Mouse (Mus musculus) small intestine, adult 2 months (tissue): ENCODE measurements at regions not wholly inside any gene's neighbourhood (a gene's known extent, or its start where the extent isn't known, plus 50 kb on each side); places are given as distances from the start of the nearest gene placed in this dataset.

Experiments
- H3K27ac ChIP-seq: fragments of 200-500 bp; 2 replicates; pipeline ENCODE4 v1.5.1; 2012; ENCODE audit warnings: low read depth, low read length, control low read depth, inconsistent platforms; ENCODE audit not compliant: insufficient read depth
- H3K27me3 ChIP-seq: fragments of 200-500 bp; 2 replicates; pipeline ENCODE4 v1.6.1; 2012; ENCODE audit warnings: mild to moderate bottlenecking, moderate library complexity, low read length, inconsistent platforms; ENCODE audit not compliant: control insufficient read depth, insufficient read depth
- H3K36me3 ChIP-seq: fragments of 200-500 bp; 2 replicates; pipeline ENCODE4 v1.6.1; 2012; ENCODE audit warnings: mild to moderate bottlenecking, low read length, control low read depth, inconsistent platforms; ENCODE audit not compliant: control insufficient read depth, insufficient read depth
- H3K4me1 ChIP-seq: fragments of 200-500 bp; 2 replicates; pipeline ENCODE4 v1.6.1; 2012; ENCODE audit warnings: low read length, inconsistent platforms, mixed read lengths; ENCODE audit not compliant: control insufficient read depth, insufficient read depth, insufficient read length
- H3K4me3 ChIP-seq: fragments of 200-500 bp; 2 replicates; pipeline ENCODE4 v1.5.1; 2012; ENCODE audit warnings: low read depth, mild to moderate bottlenecking, control low read depth, inconsistent platforms, low read length, moderate library complexity
- CTCF ChIP-seq: fragments of 200-500 bp; IDR thresholded peaks from 2 replicates; pipeline ENCODE4 v1.5.1; 2012; ENCODE audit warnings: low read depth, mild to moderate bottlenecking, control low read depth, inconsistent platforms, low read length, moderate library complexity, mixed read lengths; ENCODE audit not compliant: insufficient replicate concordance, insufficient read length; ENCODE audit errors: extremely low read depth
- POLR2A ChIP-seq: fragments of 200-500 bp; IDR thresholded peaks from 2 replicates; pipeline ENCODE4 v1.6.1; 2012; ENCODE audit warnings: low read depth, mild to moderate bottlenecking, control low read depth, inconsistent platforms, low read length, moderate library complexity
- WGBS: fragments of 180-500 bp; shearing (Covaris S2); methylation state at CpG from one replicate; pipeline ENCODE4 v1.1.7; 2018; 5-methylcytosine and 5-hydroxymethylcytosine counted together

GRCm38 (mm10) chr11:94882687-94883383, 53.2 kb upstream of the Col1a1 start:
- no peaks in the 10 kb centered on the region for H3K36me3 ChIP-seq
- peaks cover 26% of the 10 kb centered on the region for H3K27me3 ChIP-seq
- TF ChIP-seq POLR2A (no peak), CTCF (no peak)
- 4% methylated on average over 19 of the region's 19 CpGs for WGBS
- peak overlapping the region; percentile 12; the same call in 1 of the 2 replicates for H3K4me3 ChIP-seq
- no peaks in the 10 kb centered on the region for H3K4me1 ChIP-seq
- H3K27ac ChIP-seq: no peak overlapping the region

GRCm38 (mm10) chr11:94881982-94882686, 53.9 kb upstream of the Col1a1 start:
- Histone ChIP-seq H3K36me3 (no peaks in the 10 kb centered on the region), H3K27ac (peak overlapping the region; percentile 39), H3K4me3 (no peak overlapping the region), H3K27me3 (peaks cover 26% of the 10 kb centered on the region), H3K4me1 (no peaks in the 10 kb centered on the region)
- 49% methylated on average over 9 of the region's 9 CpGs for WGBS
- TF ChIP-seq CTCF: no peak
- no peak for TF ChIP-seq POLR2A

- H3K27ac ChIP-seq: peak overlapping the region; percentile 39
- no peaks in the 10 kb centered on the region for H3K36me3 ChIP-seq
- no peaks in the 10 kb centered on the region for H3K4me1 ChIP-seq
- 10% methylated on average over 27 of the region's 27 CpGs for WGBS
- TF ChIP-seq POLR2A (no peak), CTCF (no peak)
- H3K4me3 ChIP-seq: 0 out of 2 replicates have a peak overlapping the region, but pooled peaks have one; percentile 1
- peaks cover 26% of the 10 kb centered on the region for H3K27me3 ChIP-seq
Measured at GRCm38 (mm10) chr11:94880896-94881840, 54.9 kb upstream of the Col1a1 start.

- TF ChIP-seq POLR2A (no peak), CTCF (no peak)
- Histone ChIP-seq H3K4me1 (peaks cover 6% of the 10 kb centered on the region; the same call in 1 of the 2 replicates), H3K27ac (no peak overlapping the region), H3K27me3 (peaks cover 18% of the 10 kb centered on the region), H3K4me3 (no peak overlapping the region), H3K36me3 (no peaks in the 10 kb centered on the region)
- WGBS: 18% methylated on average over 1 of the region's 1 CpGs
Measured at GRCm38 (mm10) chr11:94876707-94877106, 59.3 kb upstream of the Col1a1 start.

GRCm38 (mm10) chr11:94875026-94875425, 61.0 kb upstream of the Col1a1 start:
- peaks cover 8% of the 10 kb centered on the region; the same call in 1 of the 2 replicates for H3K27me3 ChIP-seq
- 38% methylated on average over 7 of the region's 7 CpGs for WGBS
- H3K4me3 ChIP-seq: no peak overlapping the region
- H3K4me1 ChIP-seq: peaks cover 6% of the 10 kb centered on the region; the same call in 1 of the 2 replicates
- no peak for TF ChIP-seq POLR2A
- TF ChIP-seq CTCF: no peak
- H3K36me3 ChIP-seq: no peaks in the 10 kb centered on the region
- no peak overlapping the region for H3K27ac ChIP-seq

GRCm38 (mm10) chr11:94874155-94874561, 61.9 kb upstream of the Col1a1 start:
- 13% methylated on average over 7 of the region's 7 CpGs for WGBS
- peaks cover 8% of the 10 kb centered on the region; the same call in 1 of the 2 replicates for H3K27me3 ChIP-seq
- TF ChIP-seq POLR2A (no peak), CTCF (no peak)
- H3K4me3 ChIP-seq: no peak overlapping the region
- peaks cover 6% of the 10 kb centered on the region; the same call in 1 of the 2 replicates for H3K4me1 ChIP-seq
- no peak overlapping the region for H3K27ac ChIP-seq
- H3K36me3 ChIP-seq: no peaks in the 10 kb centered on the region
